Mouse (Mus musculus) splenic B cell, adult 2 months (primary cell): ENCODE results near the gene Ttyh2.
"Not testable (repeated sequence)": the region's sequence is repeated elsewhere in the genome, so short reads cannot be mapped to it uniquely, and the experiment has no call there.

ENCODE experiments used
- DNase-seq: peaks from one replicate; pipeline ENCODE4 v3.0.0-alpha.2; 2011; ENCODE audit warnings: low read depth, low spot score
- H3K27me3 ChIP-seq: 2 replicates; pipeline ENCODE4 v1.6.1; 2012; ENCODE audit warnings: mild to moderate bottlenecking, low read length, moderate library complexity, mixed read lengths; ENCODE audit not compliant: control insufficient read depth, poor library complexity, insufficient read depth, severe bottlenecking
- H3K36me3 ChIP-seq: 2 replicates; pipeline ENCODE4 v1.6.1; 2012; ENCODE audit warnings: mild to moderate bottlenecking, low read length, moderate library complexity, mixed read lengths; ENCODE audit not compliant: control insufficient read depth, poor library complexity, insufficient read depth, severe bottlenecking

Ttyh2 gene

GRCm38 (mm10) chr11:114644122-114644521 is 31.1 kb upstream of the Ttyh2 start:
- no peaks in the 10 kb centered on the region for H3K36me3 ChIP-seq
- no peaks in the 10 kb centered on the region; the same call in 1 of the 2 replicates for H3K27me3 ChIP-seq
- no peak for DNase-seq

- DNase-seq = no peak
- no peaks in the 10 kb centered on the region for H3K36me3 ChIP-seq
- no peaks in the 10 kb centered on the region for H3K27me3 ChIP-seq
Observed at GRCm38 (mm10) chr11:114649510-114649909, 25.7 kb upstream of the Ttyh2 start.

GRCm38 (mm10) chr11:114652531-114652930 is 22.7 kb upstream of the Ttyh2 start:
- DNase-seq = no peak
- H3K27me3 ChIP-seq = no peaks in the 10 kb centered on the region

GRCm38 (mm10) chr11:114653664-114654063 is 21.6 kb upstream of the Ttyh2 start:
- no peak for DNase-seq
- Histone ChIP-seq H3K36me3 (no peaks in the 10 kb centered on the region), H3K27me3 (no peaks in the 10 kb centered on the region)

More at GRCm38 (mm10) chr11:114652531-114652930, 22.7 kb upstream of the Ttyh2 start:
- H3K36me3 ChIP-seq = no peaks in the 10 kb centered on the region

- no peaks in the 10 kb centered on the region for H3K36me3 ChIP-seq
- no peak for DNase-seq
- H3K27me3 ChIP-seq = no peaks in the 10 kb centered on the region
Observed at GRCm38 (mm10) chr11:114654552-114654951, 20.7 kb upstream of the Ttyh2 start.

- Histone ChIP-seq H3K27me3 (no peaks in the 10 kb centered on the region), H3K36me3 (no peaks in the 10 kb centered on the region)
- DNase-seq = no peak
Observed at GRCm38 (mm10) chr11:114655350-114656008, 19.8 kb upstream of the Ttyh2 start.

- no peak for DNase-seq
- Histone ChIP-seq H3K27me3 (no peaks in the 10 kb centered on the region), H3K36me3 (no peaks in the 10 kb centered on the region)
Observed at GRCm38 (mm10) chr11:114656994-114657644, 18.1 kb upstream of the Ttyh2 start.

- Histone ChIP-seq H3K27me3 (no peaks in the 10 kb centered on the region), H3K36me3 (no peaks in the 10 kb centered on the region)
- peak; percentile 72 for DNase-seq
Observed at GRCm38 (mm10) chr11:114657737-114658136, 17.5 kb upstream of the Ttyh2 start.

GRCm38 (mm10) chr11:114662161-114662560 is 13.1 kb upstream of the Ttyh2 start:
- no peak for DNase-seq

GRCm38 (mm10) chr11:114662746-114663362 is 12.4 kb upstream of the Ttyh2 start:
- Histone ChIP-seq H3K27me3 (no peaks in the 10 kb centered on the region), H3K36me3 (no peaks in the 10 kb centered on the region)
- DNase-seq = peak; percentile 72

More at GRCm38 (mm10) chr11:114662161-114662560, 13.1 kb upstream of the Ttyh2 start:
- no peaks in the 10 kb centered on the region for H3K36me3 ChIP-seq
- no peaks in the 10 kb centered on the region for H3K27me3 ChIP-seq

- Histone ChIP-seq H3K36me3 (no peaks in the 10 kb centered on the region), H3K27me3 (no peaks in the 10 kb centered on the region)
- DNase-seq = no peak
Observed at GRCm38 (mm10) chr11:114664164-114664563, 11.1 kb upstream of the Ttyh2 start.

GRCm38 (mm10) chr11:114665463-114665862 is 9.8 kb upstream of the Ttyh2 start:
- Histone ChIP-seq H3K27me3 (no peaks in the 10 kb centered on the region), H3K36me3 (peaks cover 3% of the 10 kb centered on the region; the same call in 1 of the 2 replicates)
- DNase-seq = no peak

GRCm38 (mm10) chr11:114666786-114667185 is 8.4 kb upstream of the Ttyh2 start:
- no peak for DNase-seq
- peaks cover 9% of the 10 kb centered on the region for H3K36me3 ChIP-seq
- no peaks in the 10 kb centered on the region for H3K27me3 ChIP-seq

- Histone ChIP-seq H3K36me3 (peaks cover 13% of the 10 kb centered on the region), H3K27me3 (no peaks in the 10 kb centered on the region)
- DNase-seq = no peak
Observed at GRCm38 (mm10) chr11:114667236-114667931, 7.8 kb upstream of the Ttyh2 start.

GRCm38 (mm10) chr11:114667932-114668285 is 7.3 kb upstream of the Ttyh2 start:
- DNase-seq = peak; percentile 59
- peaks cover 15% of the 10 kb centered on the region for H3K36me3 ChIP-seq
- H3K27me3 ChIP-seq = not testable (repeated sequence)
